Mouse (Mus musculus) C2C12 (cell line): Measurements from ENCODE around the gene Eef1akmt2.

Experiments
- CTCF ChIP-seq: IDR thresholded peaks from one replicate; pipeline ENCODE4 v1.5.1; 2011; ENCODE audit not compliant: control insufficient read depth, insufficient read depth, insufficient read length
- MAX ChIP-seq: IDR thresholded peaks from one replicate; pipeline ENCODE4 v1.6.1; 2011; ENCODE audit warnings: mild to moderate bottlenecking, control low read depth
- MYOD1 ChIP-seq: IDR thresholded peaks from one replicate; pipeline ENCODE4 v1.6.1; 2011; ENCODE audit warnings: low read depth; ENCODE audit not compliant: control insufficient read depth, insufficient read length
- MYOG ChIP-seq: IDR thresholded peaks from one replicate; pipeline ENCODE4 v1.6.1; 2011; ENCODE audit not compliant: control insufficient read depth, insufficient read length; ENCODE audit errors: extremely low read depth
- USF1 ChIP-seq: IDR thresholded peaks from one replicate; pipeline ENCODE4 v1.6.1; 2011; ENCODE audit warnings: low read depth, mild to moderate bottlenecking, control low read depth, moderate library complexity

- no peak for TF ChIP-seq CTCF
- TF ChIP-seq MYOG: no peak
- TF ChIP-seq MYOD1: no peak
- no peak for TF ChIP-seq MAX
- no peak for TF ChIP-seq USF1
Observed at GRCm38 (mm10) chr7:132803962-132804361, 48.5 kb downstream of the Eef1akmt2 start.
